Mouse (Mus musculus): ENCODE data around the gene Ncam2.

Gene Ncam2

DNA sequence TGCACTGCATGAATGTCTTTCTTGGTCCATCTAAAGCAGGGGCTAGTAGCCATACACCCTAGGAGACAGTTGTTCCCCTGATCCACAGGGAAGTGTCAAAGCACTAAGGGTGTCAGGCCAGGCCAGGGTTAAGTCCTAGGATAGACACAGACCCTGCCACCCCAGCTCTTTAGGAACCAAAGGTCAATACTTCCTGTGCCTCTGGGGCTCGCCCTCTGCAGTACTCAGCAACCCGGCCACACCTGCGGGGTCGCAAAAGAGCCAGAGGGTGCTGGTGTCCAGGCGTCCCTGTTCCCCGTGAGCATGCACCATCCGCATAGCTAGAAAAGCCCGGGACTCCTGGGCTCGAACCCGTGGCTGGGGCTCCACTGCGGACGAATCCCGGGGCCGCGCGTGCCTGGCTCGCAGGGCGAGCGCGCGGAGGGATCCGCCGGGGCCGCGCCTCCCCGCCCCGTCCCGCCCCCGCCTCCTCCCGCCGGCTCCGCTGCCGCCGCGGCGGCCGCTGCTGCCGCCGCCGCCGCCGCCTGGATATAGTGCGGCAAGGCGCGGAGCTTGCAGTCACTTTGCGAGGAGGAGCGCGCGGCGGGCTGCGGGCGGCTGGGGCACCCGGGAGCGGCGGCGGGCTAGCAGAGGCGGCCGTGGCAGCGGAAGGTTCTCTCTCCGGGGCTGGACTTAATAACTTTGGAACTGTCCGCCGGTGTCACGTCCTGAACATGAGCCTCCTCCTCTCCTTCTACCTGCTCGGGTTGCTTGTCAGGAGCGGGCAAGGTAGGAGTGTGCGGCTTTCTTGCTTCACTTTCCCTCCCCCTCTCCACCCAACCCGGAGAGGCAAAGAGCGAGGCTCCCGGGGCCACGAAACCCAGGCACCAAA, at the start of gene Ncam2:
Ncam2 (plus strand) TSS at position 497 of the 871 bp plus-strand sequence.
- DNase-seq (ENCODE audit: low spot score in 2 of 2) = peak; percentile 63 to 74

DNA sequence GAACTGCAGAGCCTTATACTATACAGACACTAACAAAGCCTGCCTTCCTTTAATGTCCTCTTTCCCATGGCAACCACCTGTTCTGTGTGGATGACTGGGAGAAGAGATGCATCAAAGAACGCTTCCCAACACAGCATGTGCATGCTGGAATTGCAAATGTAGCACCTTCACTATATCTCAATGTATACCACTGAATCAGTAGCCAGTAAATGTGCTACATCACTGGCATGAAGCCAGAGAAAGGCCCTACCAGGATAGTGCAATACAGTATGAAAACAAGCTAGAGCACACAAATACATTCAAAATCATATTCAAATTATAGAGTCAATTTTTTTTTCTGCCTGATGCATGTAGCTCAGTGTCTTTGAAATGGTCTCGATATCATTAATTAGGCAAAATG, 29.7 kb upstream of the Ncam2 start:
- DNase-seq (ENCODE audit: low spot score in 2 of 2) = no peak

- peak; percentile 65 to 72 for DNase-seq (ENCODE audit: low spot score in 2 of 2)
Observed at GRCm38 (mm10) chr16:81175302-81175943, 25.1 kb upstream of the Ncam2 start.

GRCm38 (mm10) chr16:81179801-81180200, 20.7 kb upstream of the Ncam2 start:
- no peak for DNase-seq (ENCODE audit: low spot score in 2 of 2)

GRCm38 (mm10) chr16:81187579-81188179, 12.8 kb upstream of the Ncam2 start:
- no peak for DNase-seq (ENCODE audit: low spot score in 2 of 2)

- no peak for DNase-seq (ENCODE audit: low spot score in 2 of 2)
Observed at GRCm38 (mm10) chr16:81191621-81192020, 8.9 kb upstream of the Ncam2 start.

DNA sequence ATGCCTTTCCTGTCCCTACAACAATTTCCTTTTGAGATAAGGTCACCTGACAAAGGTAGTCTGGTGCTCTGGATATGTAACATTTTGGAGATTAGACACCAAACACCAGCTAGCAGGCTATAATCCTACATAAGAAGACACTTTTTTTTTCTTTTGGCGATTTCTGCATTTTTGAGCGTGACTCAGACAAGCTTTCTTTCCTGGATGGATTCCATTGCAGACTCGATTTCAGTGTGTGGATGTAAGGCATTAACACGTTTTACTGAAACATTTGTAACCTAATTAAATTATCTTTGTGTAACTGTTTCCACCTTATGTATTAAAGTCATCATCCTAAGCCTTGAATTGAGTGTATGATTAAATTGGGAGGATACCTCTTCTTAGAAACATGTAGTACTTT, 7.9 kb upstream of the Ncam2 start:
- DNase-seq (ENCODE audit: low spot score in 2 of 2) = no peak

DNA sequence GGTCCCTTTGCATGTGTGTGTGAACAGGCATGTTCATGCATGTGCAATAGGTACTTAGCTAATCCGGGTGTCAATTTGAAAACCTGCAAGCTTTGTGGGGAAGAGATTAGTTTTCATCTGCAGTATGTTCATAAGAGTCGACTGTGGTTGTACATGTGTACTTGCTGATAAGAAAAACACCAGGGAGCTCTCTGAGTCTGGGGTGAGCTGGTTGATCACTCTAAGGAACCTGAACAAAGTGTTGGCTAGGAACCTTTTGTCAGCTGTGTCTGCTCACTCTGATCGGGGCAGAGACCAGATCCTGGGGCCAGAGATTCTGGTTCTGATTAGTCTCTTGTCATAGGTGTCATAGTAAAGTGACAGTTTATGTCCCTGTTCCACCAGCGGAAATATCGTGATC, 1.0 kb upstream of the Ncam2 start:
- no peak for DNase-seq (ENCODE audit: low spot score in 2 of 2)

DNA sequence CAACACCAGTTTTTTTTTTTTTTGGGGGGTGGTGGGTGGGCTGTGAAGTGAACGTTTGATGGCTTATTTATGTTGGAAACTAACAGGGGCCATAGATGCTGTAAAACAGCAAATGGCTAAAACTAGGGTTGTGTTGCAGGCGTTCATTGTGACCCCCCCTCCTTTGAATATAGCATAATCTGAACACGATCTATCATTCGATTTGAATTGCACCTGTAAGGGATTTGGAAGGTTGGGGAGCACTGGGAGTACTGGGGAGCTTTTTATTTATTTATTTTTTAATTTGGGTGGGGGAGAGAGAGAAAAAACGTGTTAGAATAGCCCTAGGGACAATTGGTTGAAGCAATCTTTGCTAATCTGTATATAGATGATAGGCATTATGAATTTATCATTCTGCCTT, 974 bp downstream of the Ncam2 start:
- DNase-seq (ENCODE audit: low spot score in 2 of 2) = no peak

GRCm38 (mm10) chr16:81201992-81202391, 1.5 kb downstream of the Ncam2 start:
- peak; percentile 84 to 91 for DNase-seq (ENCODE audit: low spot score in 2 of 2)

- peak; percentile 53 to 70 for DNase-seq (ENCODE audit: low spot score in 2 of 2)
Observed at GRCm38 (mm10) chr16:81202721-81203161, 2.2 kb downstream of the Ncam2 start.

GRCm38 (mm10) chr16:81204405-81205034, 4.0 kb downstream of the Ncam2 start:
- DNase-seq (ENCODE audit: low spot score in 2 of 2) = no peak

DNA sequence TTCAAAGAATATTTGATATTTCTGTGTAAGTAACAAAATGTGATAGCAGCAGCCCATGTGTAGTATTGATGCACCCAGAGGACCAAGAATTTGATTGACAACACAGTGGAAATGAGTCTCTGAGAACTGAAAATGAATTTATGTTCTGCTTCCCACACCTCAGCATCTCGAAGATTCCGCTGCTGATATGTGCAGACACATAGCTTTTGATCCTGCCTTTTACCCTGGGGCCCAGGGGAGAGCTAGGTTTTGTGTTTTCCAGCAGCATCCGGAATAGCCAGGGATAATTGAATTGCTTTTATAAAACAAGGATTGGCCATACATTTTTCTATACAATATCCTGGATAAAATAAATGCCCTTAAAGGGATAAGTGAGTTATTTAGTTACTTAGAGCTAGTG, 20.7 kb downstream of the Ncam2 start:
- DNase-seq (ENCODE audit: low spot score in 2 of 2) = no peak

GRCm38 (mm10) chr16:81223841-81224240, 23.3 kb downstream of the Ncam2 start:
- peak; percentile 41 to 51 for DNase-seq (ENCODE audit: low spot score in 2 of 2)

- no peak for DNase-seq (ENCODE audit: low spot score in 2 of 2)
Observed at GRCm38 (mm10) chr16:81224253-81224652, 23.8 kb downstream of the Ncam2 start.

- DNase-seq (ENCODE audit: low spot score in 2 of 2) = no peak
Observed at GRCm38 (mm10) chr16:81254875-81255274, 54.4 kb downstream of the Ncam2 start.

DNA sequence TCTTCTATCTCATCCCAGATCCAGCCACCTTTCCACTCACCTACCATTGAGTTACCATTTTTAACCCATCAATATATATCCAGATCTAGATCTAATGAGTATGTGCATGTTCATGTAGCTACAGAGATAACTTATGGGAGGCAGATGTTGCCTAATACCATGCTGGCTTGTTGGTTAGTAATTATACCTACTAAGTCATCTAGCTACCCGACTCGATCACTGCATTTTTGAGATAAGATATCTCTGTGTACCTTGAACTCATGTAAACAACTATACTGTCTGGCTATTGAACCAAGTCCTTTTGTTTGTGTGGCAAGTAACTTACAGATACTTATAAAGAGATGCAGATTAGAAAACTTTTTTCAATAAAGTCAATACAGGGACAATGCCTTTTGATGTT, 59.9 kb downstream of the Ncam2 start:
- DNase-seq (ENCODE audit: low spot score in 2 of 2) = no peak

GRCm38 (mm10) chr16:81273597-81274360, 73.3 kb downstream of the Ncam2 start:
- DNase-seq (ENCODE audit: low spot score in 2 of 2) = no peak

DNA sequence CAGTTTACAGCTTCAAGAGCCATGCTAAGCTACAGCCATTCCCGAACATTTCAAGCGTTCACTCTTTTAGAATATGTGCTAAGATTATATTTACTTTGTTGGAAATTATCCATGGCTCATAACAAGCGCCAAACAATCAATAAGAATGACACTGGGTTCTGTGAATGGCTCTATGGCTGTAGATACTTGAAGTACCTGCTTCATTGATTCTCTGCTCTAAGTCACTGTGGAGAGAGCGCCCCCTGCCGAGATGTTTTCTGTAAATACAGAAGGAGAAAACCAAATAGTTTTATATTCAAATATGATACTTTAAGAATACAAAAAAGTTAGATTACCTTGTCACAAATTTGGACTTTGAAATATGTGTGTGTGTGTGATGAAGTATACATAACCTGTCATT, 83.7 kb downstream of the Ncam2 start:
- peak; percentile 64 to 68 for DNase-seq (ENCODE audit: low spot score in 2 of 2)

- DNase-seq (ENCODE audit: low spot score in 2 of 2) = no peak
Observed at GRCm38 (mm10) chr16:81284859-81285837, 84.7 kb downstream of the Ncam2 start.

All from right cerebral cortex, adult 2 months (tissue).